Mouse (Mus musculus) erythroblast, adult 5-6 weeks (primary cell): Measurements from ENCODE around the gene Ube4b. TPM values are rescaled to one million over a fixed set of nuclear protein-coding genes. Genes with fewer than 3 reads are reported as not detected.

Experiments
- ATAC-seq: replicated peaks from 2 replicates; pipeline ENCODE4 v1.8.0; 2016; ENCODE audit warnings: moderate number of reproducible peaks, mild to moderate bottlenecking, moderate TSS enrichment, inconsistent platforms; ENCODE audit not compliant: poor library complexity, low FRiP score, severe bottlenecking
- total RNA-seq, 2 experiments: library from RNA; stranded (forward) in 1 of 2; stranded (reverse) in 1 of 2; fragments of 150-400 nt in 1 of 2; fragments of 200-764, 138-1000 nt in 1 of 2; gene quantifications; 2 replicates each; pipeline versions ENCODE4 v1.2.3 to v1.2.4; 2015 to 2017; ENCODE audit warnings: low replicate concordance in 2 of 2

The Ube4b gene
- total RNA-seq, 2 experiments from 2014 or later = 34.8 to 37.1 TPM

- no peak for ATAC-seq
Observed at GRCm38 (mm10) chr4:149348963-149349362, 77.6 kb downstream of the Ube4b start.

GRCm38 (mm10) chr4:149345873-149346272 lies 80.7 kb downstream of the Ube4b start:
- ATAC-seq = no peak

- ATAC-seq = no peak
Observed at GRCm38 (mm10) chr4:149344311-149344710, 82.2 kb downstream of the Ube4b start.

GRCm38 (mm10) chr4:149340680-149341079 lies 85.9 kb downstream of the Ube4b start:
- ATAC-seq = no peak

- ATAC-seq = no peak
Observed at GRCm38 (mm10) chr4:149339426-149340214, 86.9 kb downstream of the Ube4b start.

GRCm38 (mm10) chr4:149338137-149338536 lies 88.4 kb downstream of the Ube4b start:
- no peak for ATAC-seq

- ATAC-seq = no peak
Observed at GRCm38 (mm10) chr4:149337353-149337752, 89.2 kb downstream of the Ube4b start.

GRCm38 (mm10) chr4:149336302-149336701 lies 90.2 kb downstream of the Ube4b start:
- no peak for ATAC-seq

GRCm38 (mm10) chr4:149334881-149335280 lies 91.7 kb downstream of the Ube4b start:
- ATAC-seq = no peak

GRCm38 (mm10) chr4:149332726-149333125 lies 93.8 kb downstream of the Ube4b start:
- no peak for ATAC-seq

- ATAC-seq = no peak
Observed at GRCm38 (mm10) chr4:149330495-149330894, 96.1 kb downstream of the Ube4b start.

- ATAC-seq = no peak
Observed at GRCm38 (mm10) chr4:149328735-149329134, 97.8 kb downstream of the Ube4b start.

- no peak for ATAC-seq
Observed at GRCm38 (mm10) chr4:149327281-149327680, 99.3 kb downstream of the Ube4b start.

- no peak for ATAC-seq
Observed at GRCm38 (mm10) chr4:149325411-149326162, 101.0 kb downstream of the Ube4b start.

GRCm38 (mm10) chr4:149323730-149324129 lies 102.8 kb downstream of the Ube4b start:
- ATAC-seq = no peak

- ATAC-seq = no peak
Observed at GRCm38 (mm10) chr4:149322718-149323117, 103.8 kb downstream of the Ube4b start.

- ATAC-seq = no peak
Observed at GRCm38 (mm10) chr4:149322286-149322685, 104.3 kb downstream of the Ube4b start.

- ATAC-seq = no peak
Observed at GRCm38 (mm10) chr4:149319088-149319487, 107.5 kb downstream of the Ube4b start.

GRCm38 (mm10) chr4:149317387-149317786 lies 109.2 kb downstream of the Ube4b start:
- no peak for ATAC-seq

- ATAC-seq = no peak
Observed at GRCm38 (mm10) chr4:149314275-149314837, 112.2 kb downstream of the Ube4b start.
